Mouse (Mus musculus) myocyte (in vitro differentiated cells): ENCODE data around the gene Aig1. TPM values are rescaled to one million over a fixed set of nuclear protein-coding genes. Genes with fewer than 3 reads are reported as not detected.

ENCODE experiments used
- H3K27me3 ChIP-seq: one replicate; pipeline ENCODE4 v1.6.1; 2011; ENCODE audit not compliant: control insufficient read depth, insufficient read depth, insufficient read length
- H3K36me3 ChIP-seq: one replicate; pipeline ENCODE4 v1.6.1; 2011; ENCODE audit not compliant: control insufficient read depth, insufficient read depth
- H3K4me2 ChIP-seq: one replicate; pipeline ENCODE4 v1.6.1; 2011; ENCODE audit warnings: low read depth, control low read depth
- H3K4me3 ChIP-seq: one replicate; pipeline ENCODE4 v1.5.1; 2011; ENCODE audit warnings: mild to moderate bottlenecking, control low read depth, moderate library complexity
- H3K79me2 ChIP-seq: one replicate; pipeline ENCODE4 v1.6.1; 2011; ENCODE audit not compliant: control insufficient read depth, insufficient read depth
- H3ac ChIP-seq: one replicate; pipeline ENCODE4 v1.6.1; 2011; ENCODE audit not compliant: control insufficient read depth, insufficient read length
- CEBPB ChIP-seq: IDR thresholded peaks from 2 replicates; pipeline ENCODE4 v1.6.1; 2011; ENCODE audit warnings: mild to moderate bottlenecking, moderate library complexity; ENCODE audit not compliant: poor library complexity, insufficient read depth, severe bottlenecking
- E2F4 ChIP-seq: IDR thresholded peaks from one replicate; pipeline ENCODE4 v1.6.1; 2011; ENCODE audit warnings: mild to moderate bottlenecking, control low read depth, moderate library complexity; ENCODE audit not compliant: insufficient read depth
- MAX ChIP-seq: IDR thresholded peaks from one replicate; pipeline ENCODE4 v1.6.1; 2011; ENCODE audit warnings: low read depth, mild to moderate bottlenecking, control low read depth
- MYOD1 ChIP-seq, 3 experiments: IDR thresholded peaks; one replicate each; pipeline ENCODE4 v1.6.1; 2011; ENCODE audit warnings: control low read depth in 2 of 3, low read depth in 2 of 3, mild to moderate bottlenecking in 2 of 3, moderate library complexity in 1 of 3; ENCODE audit not compliant: insufficient read length in 2 of 3, control insufficient read depth in 1 of 3
- MYOG ChIP-seq, 3 experiments: IDR thresholded peaks; one replicate each; pipeline ENCODE4 v1.6.1; 2011; ENCODE audit warnings: control low read depth in 2 of 3, low read depth in 2 of 3, mild to moderate bottlenecking in 2 of 3; ENCODE audit not compliant: insufficient read length in 2 of 3, control insufficient read depth in 1 of 3, insufficient read depth in 1 of 3
- POLR2A ChIP-seq: IDR thresholded peaks from one replicate; pipeline ENCODE4 v1.6.1; 2011; ENCODE audit warnings: low read depth, mild to moderate bottlenecking, control low read depth, moderate library complexity; ENCODE audit not compliant: insufficient read length
- POLR2AphosphoS2 ChIP-seq: IDR thresholded peaks from one replicate; pipeline ENCODE4 v1.6.1; 2011; ENCODE audit warnings: low read depth, control low read depth; ENCODE audit not compliant: insufficient read length
- REST ChIP-seq: IDR thresholded peaks from one replicate; pipeline ENCODE4 v1.6.1; 2011; ENCODE audit warnings: mild to moderate bottlenecking, control low read depth, moderate library complexity; ENCODE audit not compliant: insufficient read depth, insufficient read length
- SRF ChIP-seq: IDR thresholded peaks from one replicate; pipeline ENCODE4 v1.6.1; 2011; ENCODE audit warnings: low read depth; ENCODE audit not compliant: control insufficient read depth, insufficient read length
- TCF12 ChIP-seq: IDR thresholded peaks from one replicate; pipeline ENCODE4 v1.6.1; 2011; ENCODE audit warnings: mild to moderate bottlenecking, control low read depth; ENCODE audit not compliant: poor library complexity, insufficient read depth, severe bottlenecking
- TCF3 ChIP-seq: IDR thresholded peaks from one replicate; pipeline ENCODE4 v1.6.1; 2011; ENCODE audit warnings: low read depth, control low read depth; ENCODE audit not compliant: insufficient read length
- USF1 ChIP-seq: IDR thresholded peaks from one replicate; pipeline ENCODE4 v1.6.1; 2011; ENCODE audit warnings: low read depth, mild to moderate bottlenecking, control low read depth, moderate library complexity
- polyA plus RNA-seq: library from polyadenylated mRNA; unstranded; fragments of >200 nt; fragmentation: generic; extraction: Trizol; gene quantifications from one replicate; pipeline ENCODE4 v1.2.1, GENCODE M21; 2012; ENCODE audit warnings: missing spikeins

Aig1 gene
- polyA plus RNA-seq, 1 experiment: 31.3 TPM

GRCm38 (mm10) chr10:13711281-13711829 lies 157.4 kb downstream of the Aig1 start:
- Histone ChIP-seq H3K27me3 (no peaks in the 10 kb centered on the region), H3ac (no peak overlapping the region), H3K36me3 (no peaks in the 10 kb centered on the region), H3K4me2 (no peak overlapping the region), H3K79me2 (no peaks in the 10 kb centered on the region), H3K4me3 (no peak overlapping the region)
- TF ChIP-seq SRF: no peak
- TF ChIP-seq MYOG (IDR thresholded peaks at IDR 0.05; ENCODE audit: control insufficient read depth in 1 of 3, insufficient read depth in 1 of 3, insufficient read length in 2 of 3, low read depth in 2 of 3): no peak
- no peak for TF ChIP-seq POLR2A
- TF ChIP-seq MYOD1 (IDR thresholded peaks at IDR 0.05; ENCODE audit: control insufficient read depth in 1 of 3, insufficient read length in 2 of 3, low read depth in 2 of 3): no peak
- no peak for TF ChIP-seq USF1
- no peak for TF ChIP-seq MAX
- no peak for TF ChIP-seq TCF3
- no peak for TF ChIP-seq CEBPB
- no peak for TF ChIP-seq POLR2AphosphoS2
- no peak for TF ChIP-seq E2F4
- no peak for TF ChIP-seq REST
- TF ChIP-seq TCF12: no peak

GRCm38 (mm10) chr10:13705771-13706170 lies 163.0 kb downstream of the Aig1 start:
- no peaks in the 10 kb centered on the region for H3K79me2 ChIP-seq
- no peaks in the 10 kb centered on the region for H3K27me3 ChIP-seq
- TF ChIP-seq MAX: no peak
- TF ChIP-seq E2F4: no peak
- TF ChIP-seq REST: no peak
- TF ChIP-seq TCF3: no peak
- no peak for TF ChIP-seq POLR2A
- no peak for TF ChIP-seq POLR2AphosphoS2
- TF ChIP-seq SRF: no peak
- no peak for TF ChIP-seq USF1
- TF ChIP-seq TCF12: no peak
- TF ChIP-seq MYOG (IDR thresholded peaks at IDR 0.05; ENCODE audit: control insufficient read depth in 1 of 3, insufficient read depth in 1 of 3, insufficient read length in 2 of 3, low read depth in 2 of 3): no peak
- H3ac ChIP-seq: no peak overlapping the region
- no peak overlapping the region for H3K4me3 ChIP-seq
- H3K4me2 ChIP-seq: no peak overlapping the region
- H3K36me3 ChIP-seq: no peaks in the 10 kb centered on the region

- no peaks in the 10 kb centered on the region for H3K27me3 ChIP-seq
- H3ac ChIP-seq: no peak overlapping the region
- no peak overlapping the region for H3K4me2 ChIP-seq
- TF ChIP-seq E2F4 (no peak), CEBPB (no peak), MYOD1 (IDR thresholded peaks at IDR 0.05; ENCODE audit: control insufficient read depth in 1 of 3, insufficient read length in 2 of 3, low read depth in 2 of 3) (no peak), MYOG (IDR thresholded peaks at IDR 0.05; ENCODE audit: control insufficient read depth in 1 of 3, insufficient read depth in 1 of 3, insufficient read length in 2 of 3, low read depth in 2 of 3) (no peak), TCF3 (no peak), SRF (no peak), REST (no peak), USF1 (no peak), POLR2A (no peak), TCF12 (no peak), MAX (no peak), POLR2AphosphoS2 (no peak)
- no peaks in the 10 kb centered on the region for H3K79me2 ChIP-seq
- no peak overlapping the region for H3K4me3 ChIP-seq
- no peaks in the 10 kb centered on the region for H3K36me3 ChIP-seq
Observed at GRCm38 (mm10) chr10:13702688-13703087, 166.1 kb downstream of the Aig1 start.

- TF ChIP-seq MYOD1 (IDR thresholded peaks at IDR 0.05; ENCODE audit: control insufficient read depth in 1 of 3, insufficient read length in 2 of 3, low read depth in 2 of 3): no peak
- TF ChIP-seq REST: no peak
- no peak for TF ChIP-seq MAX
- no peak for TF ChIP-seq CEBPB
- TF ChIP-seq MYOG (IDR thresholded peaks at IDR 0.05; ENCODE audit: control insufficient read depth in 1 of 3, insufficient read depth in 1 of 3, insufficient read length in 2 of 3, low read depth in 2 of 3): no peak
- no peak for TF ChIP-seq TCF12
- no peaks in the 10 kb centered on the region for H3K79me2 ChIP-seq
- H3K4me2 ChIP-seq: no peak overlapping the region
- no peak overlapping the region for H3K4me3 ChIP-seq
- no peaks in the 10 kb centered on the region for H3K36me3 ChIP-seq
- no peak overlapping the region for H3ac ChIP-seq
- H3K27me3 ChIP-seq: no peaks in the 10 kb centered on the region
Observed at GRCm38 (mm10) chr10:13702043-13702442, 166.7 kb downstream of the Aig1 start.

GRCm38 (mm10) chr10:13696326-13696725 lies 172.5 kb downstream of the Aig1 start:
- Histone ChIP-seq H3K79me2 (no peaks in the 10 kb centered on the region), H3ac (no peak overlapping the region), H3K27me3 (no peaks in the 10 kb centered on the region), H3K4me2 (no peak overlapping the region), H3K4me3 (no peak overlapping the region), H3K36me3 (no peaks in the 10 kb centered on the region)
- TF ChIP-seq TCF3: no peak
- TF ChIP-seq MAX: no peak
- TF ChIP-seq TCF12: no peak
- TF ChIP-seq CEBPB: no peak
- TF ChIP-seq POLR2A: no peak
- TF ChIP-seq E2F4: no peak
- TF ChIP-seq REST: no peak
- TF ChIP-seq USF1: no peak
- no peak for TF ChIP-seq POLR2AphosphoS2
- TF ChIP-seq MYOD1 (IDR thresholded peaks at IDR 0.05; ENCODE audit: control insufficient read depth in 1 of 3, insufficient read length in 2 of 3, low read depth in 2 of 3): no peak
